Mouse (Mus musculus) MEL (cell line): ENCODE results near the gene 1190005I06Rik. TPM values are rescaled to one million over a fixed set of nuclear protein-coding genes. Genes with fewer than 3 reads are reported as not detected.

ENCODE experiments used
- DNase-seq: peaks from one replicate; pipeline ENCODE4 v3.0.0; 2011; ENCODE audit warnings: low read depth, low spot score
- H3K27ac ChIP-seq: 2 replicates; pipeline ENCODE4 v1.5.1; 2012; ENCODE audit warnings: low read depth, mild to moderate bottlenecking, control low read depth, low read length, moderate library complexity; ENCODE audit not compliant: control insufficient read depth
- H3K27me3 ChIP-seq, 2 experiments: fragments of 150-350 bp in 1 of 2; sonication (generic) in 1 of 2; 2 replicates each; pipeline ENCODE4 v1.6.1; 2012; ENCODE audit warnings: low read length in 2 of 2, mild to moderate bottlenecking in 2 of 2, improper control_type of control experiment in 1 of 2, moderate library complexity in 1 of 2; ENCODE audit not compliant: insufficient read depth in 2 of 2, control insufficient read depth in 1 of 2
- H3K36me3 ChIP-seq, 2 experiments: 2 replicates each; pipeline ENCODE4 v1.6.1; 2012 to 2014; ENCODE audit warnings: low read length in 2 of 2, improper control_type of control experiment in 1 of 2, inconsistent platforms in 1 of 2, mild to moderate bottlenecking in 1 of 2; ENCODE audit not compliant: insufficient read depth in 2 of 2, control insufficient read depth in 1 of 2
- H3K4me1 ChIP-seq, 2 experiments: fragments of 150-350 bp in 1 of 2; sonication (generic) in 1 of 2; 2 replicates each; pipeline ENCODE4 v1.6.1; 2012; ENCODE audit warnings: low read length in 2 of 2, improper control_type of control experiment in 1 of 2, mild to moderate bottlenecking in 1 of 2; ENCODE audit not compliant: insufficient read depth in 2 of 2, control insufficient read depth in 1 of 2
- H3K4me3 ChIP-seq, 2 experiments: fragments of 150-350 bp in 1 of 2; sonication (generic) in 1 of 2; 2 replicates each; pipeline ENCODE4 v1.5.1; 2012; ENCODE audit warnings: low read depth in 2 of 2, low read length in 2 of 2, mild to moderate bottlenecking in 2 of 2, moderate library complexity in 2 of 2, control low read depth in 1 of 2, improper control_type of control experiment in 1 of 2; ENCODE audit not compliant: control insufficient read depth in 1 of 2, insufficient read depth in 1 of 2
- H3K79me2 ChIP-seq: 2 replicates; pipeline ENCODE4 v1.6.1; 2012; ENCODE audit warnings: mild to moderate bottlenecking, low read length, moderate library complexity; ENCODE audit not compliant: control insufficient read depth, poor library complexity, insufficient read depth
- H3K9ac ChIP-seq: 2 replicates; pipeline ENCODE4 v1.6.1; 2012; ENCODE audit warnings: low read depth, mild to moderate bottlenecking, control low read depth, low read length, moderate library complexity; ENCODE audit not compliant: control insufficient read depth, poor library complexity, severe bottlenecking
- H3K9me3 ChIP-seq: fragments of 150-350 bp; sonication (generic); replicated peaks from 2 replicates; pipeline ENCODE4 v1.6.1; 2012; ENCODE audit warnings: mild to moderate bottlenecking, low read length, improper control_type of control experiment, moderate library complexity; ENCODE audit not compliant: insufficient read depth
- BHLHE40 ChIP-seq: IDR thresholded peaks from 2 replicates; pipeline ENCODE4 v1.6.1; 2012; ENCODE audit warnings: low read depth, mild to moderate bottlenecking, inconsistent platforms, low read length, improper control_type of control experiment, borderline replicate concordance
- CTCF ChIP-seq, 3 experiments: IDR thresholded peaks in 2 of 3; conservative IDR thresholded peaks in 1 of 3; 2 replicates each; pipeline ENCODE4 v1.5.1; 2011 to 2012; ENCODE audit warnings: low read length in 3 of 3, low read depth in 2 of 3, mild to moderate bottlenecking in 2 of 3, improper control_type of control experiment in 1 of 3, inconsistent platforms in 1 of 3, mixed read lengths in 1 of 3, moderate library complexity in 1 of 3; ENCODE audit not compliant: control insufficient read depth in 1 of 3, insufficient read depth in 1 of 3, poor library complexity in 1 of 3, severe bottlenecking in 1 of 3
- ELF1 ChIP-seq: IDR thresholded peaks from 2 replicates; pipeline ENCODE4 v1.6.1; 2014; ENCODE audit warnings: low read depth, mild to moderate bottlenecking, inconsistent platforms, low read length, improper control_type of control experiment, moderate library complexity
- EP300 ChIP-seq, 2 experiments: IDR thresholded peaks; 2 replicates each; pipeline ENCODE4 v1.6.1; 2011; ENCODE audit warnings: improper control_type of control experiment in 2 of 2, low read length in 2 of 2, low read depth in 1 of 2, mild to moderate bottlenecking in 1 of 2
- ETS1 ChIP-seq: IDR thresholded peaks from 2 replicates; pipeline ENCODE4 v1.6.1; 2012; ENCODE audit warnings: low read depth, mild to moderate bottlenecking, inconsistent platforms, low read length, improper control_type of control experiment, moderate library complexity
- GABPA ChIP-seq: IDR thresholded peaks from 2 replicates; pipeline ENCODE4 v1.6.1; 2012; ENCODE audit warnings: low read depth, mild to moderate bottlenecking, inconsistent platforms, low read length, improper control_type of control experiment, moderate library complexity
- GATA1 ChIP-seq: IDR thresholded peaks from 2 replicates; pipeline ENCODE4 v1.6.1; 2011; ENCODE audit warnings: low read depth, low read length, improper control_type of control experiment
- HCFC1 ChIP-seq: IDR thresholded peaks from 2 replicates; pipeline ENCODE4 v1.6.1; 2012; ENCODE audit warnings: low read depth, mild to moderate bottlenecking, inconsistent platforms, low read length, improper control_type of control experiment, moderate library complexity
- JUND ChIP-seq: IDR thresholded peaks from 2 replicates; pipeline ENCODE4 v1.6.1; 2011; ENCODE audit warnings: low read depth, mild to moderate bottlenecking, improper control_type of control experiment, low read length
- MAFK ChIP-seq: IDR thresholded peaks from 2 replicates; pipeline ENCODE4 v1.6.1; 2011; ENCODE audit warnings: low read depth, mild to moderate bottlenecking, low read length, improper control_type of control experiment, borderline replicate concordance
- MAX ChIP-seq: IDR thresholded peaks from 2 replicates; pipeline ENCODE4 v1.6.1; 2011; ENCODE audit warnings: low read length, improper control_type of control experiment
- MXI1 ChIP-seq: IDR thresholded peaks from 2 replicates; pipeline ENCODE4 v1.6.1; 2011; ENCODE audit warnings: mild to moderate bottlenecking, low read depth, low read length, improper control_type of control experiment
- MYC ChIP-seq: IDR thresholded peaks from 2 replicates; pipeline ENCODE4 v1.6.1; 2011; ENCODE audit warnings: low read depth, mild to moderate bottlenecking, low read length, improper control_type of control experiment, moderate library complexity
- NRF1 ChIP-seq: IDR thresholded peaks from 2 replicates; pipeline ENCODE4 v1.6.1; 2014; ENCODE audit warnings: low read depth, mild to moderate bottlenecking, inconsistent platforms, low read length, improper control_type of control experiment, moderate library complexity; ENCODE audit not compliant: poor library complexity, insufficient read depth, severe bottlenecking
- RCOR1 ChIP-seq: IDR thresholded peaks from 2 replicates; pipeline ENCODE4 v1.6.1; 2012; ENCODE audit warnings: low read depth, mild to moderate bottlenecking, inconsistent platforms, low read length, improper control_type of control experiment
- SIN3A ChIP-seq: IDR thresholded peaks from 2 replicates; pipeline ENCODE4 v1.6.1; 2012; ENCODE audit warnings: low read length, improper control_type of control experiment, inconsistent platforms
- SMC3 ChIP-seq: IDR thresholded peaks from 2 replicates; pipeline ENCODE4 v1.6.1; 2011; ENCODE audit warnings: low read depth, low read length, improper control_type of control experiment
- TAL1 ChIP-seq: IDR thresholded peaks from 2 replicates; pipeline ENCODE4 v1.6.1; 2012; ENCODE audit warnings: mild to moderate bottlenecking, inconsistent platforms, low read length, moderate library complexity, mixed read lengths
- TBP ChIP-seq: IDR thresholded peaks from 2 replicates; pipeline ENCODE4 v1.8.0; 2011; ENCODE audit warnings: low read depth, low read length, improper control_type of control experiment
- TCF12 ChIP-seq: IDR thresholded peaks from 2 replicates; pipeline ENCODE4 v1.6.1; 2014; ENCODE audit warnings: low read depth, mild to moderate bottlenecking, inconsistent platforms, low read length, improper control_type of control experiment, moderate library complexity
- USF1 ChIP-seq: IDR thresholded peaks from 2 replicates; pipeline ENCODE4 v1.6.1; 2014; ENCODE audit warnings: low read depth, mild to moderate bottlenecking, inconsistent platforms, low read length, improper control_type of control experiment, moderate library complexity
- ZC3H11A ChIP-seq: IDR thresholded peaks from 2 replicates; pipeline ENCODE4 v1.6.1; 2012; ENCODE audit warnings: low read depth, mild to moderate bottlenecking, inconsistent platforms, low read length, improper control_type of control experiment
- ZKSCAN1 ChIP-seq: IDR thresholded peaks from 2 replicates; pipeline ENCODE4 v1.6.1; 2012; ENCODE audit warnings: low read depth, mild to moderate bottlenecking, inconsistent platforms, low read length, improper control_type of control experiment, moderate library complexity
- polyA plus RNA-seq, 2 experiments: library from polyadenylated mRNA; stranded (reverse) in 1 of 2; unstranded in 1 of 2; fragments of >175 nt in 1 of 2; fragments of >200 nt in 1 of 2; gene quantifications; 2 replicates each; pipeline versions ENCODE4 v1.2.1 to v1.2.4; 2012; ENCODE audit warnings: low replicate concordance in 2 of 2, low read depth in 1 of 2; ENCODE audit not compliant: insufficient read length in 2 of 2, insufficient read depth in 1 of 2, missing spikeins in 1 of 2
- total RNA-seq: library from RNA; depleted of rRNA; stranded (reverse); fragments of 300-350 nt; gene quantifications from 2 replicates; pipeline ENCODE4 v1.2.3, GENCODE M21; 2012

The 1190005I06Rik gene
- total and polyA plus RNA-seq, 3 experiments: 2.1 to 2.3 TPM; not detected in 1

DNA sequence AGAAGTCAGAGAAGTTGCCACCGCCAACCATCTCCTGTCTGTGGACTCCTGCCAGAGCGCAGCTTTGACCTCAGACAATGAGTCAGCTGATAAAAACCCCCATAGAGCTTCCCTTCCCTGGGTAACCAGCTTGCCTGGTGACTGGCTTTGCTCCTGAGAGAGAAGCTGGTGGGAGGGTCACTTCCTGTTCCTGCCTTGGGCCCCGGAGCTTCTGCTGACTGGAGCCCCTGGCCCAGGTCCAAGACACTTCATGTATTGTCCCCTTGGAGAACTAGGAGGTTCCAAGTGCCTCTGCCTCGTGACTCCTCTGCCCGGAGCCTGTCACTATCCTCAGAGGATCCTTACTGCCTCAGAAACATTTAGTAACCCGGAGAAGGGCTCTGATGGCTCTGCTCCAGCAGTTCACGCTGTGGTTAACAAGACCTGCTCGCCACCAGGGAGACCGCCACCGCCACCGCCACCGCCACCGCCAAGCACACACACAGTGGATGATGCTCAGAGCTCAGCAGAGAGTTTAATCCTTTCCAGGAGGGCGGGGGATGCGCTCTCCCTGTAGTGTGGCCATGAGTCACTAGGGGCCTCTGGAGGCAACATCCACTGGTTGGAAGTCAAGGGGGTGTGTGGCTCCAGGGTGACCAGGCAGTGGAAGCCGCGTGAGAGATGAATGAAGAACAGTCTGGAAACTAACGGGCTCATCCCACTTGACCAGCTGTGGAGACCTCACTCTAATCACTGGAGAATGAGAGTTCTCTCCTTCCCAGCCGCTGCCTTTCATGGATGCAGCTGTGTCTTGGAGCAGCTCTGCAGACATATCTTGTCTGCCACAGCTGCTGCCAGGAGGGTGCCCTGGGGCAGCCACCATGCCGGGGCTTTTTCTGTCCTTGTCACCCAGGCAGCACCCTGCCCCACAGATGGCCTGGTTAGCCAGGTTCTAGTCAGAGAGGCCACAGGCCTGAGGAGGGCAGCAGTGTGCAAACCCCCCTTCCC lies 83.3 kb downstream of the 1190005I06Rik start:
- Histone ChIP-seq H3K4me3 (no peak overlapping the region), H3K36me3 (peaks cover 11 to 26% of the 10 kb centered on the region in 2 experiments; a peak in 3 of 4 replicates), H3K79me2 (peaks cover 13% of the 10 kb centered on the region), H3K9ac (no peak overlapping the region), H3K27ac (peak overlapping the region; percentile 41), H3K27me3 (no peaks in the 10 kb centered on the region), H3K4me1 (peaks cover 3 to 33% of the 10 kb centered on the region in 2 experiments; a peak in 3 of 4 replicates), H3K9me3 (no peaks in the 10 kb centered on the region)
- DNase-seq: peak; percentile 98
- TF ChIP-seq MYC: peak; percentile 77
- TF ChIP-seq NRF1: no peak
- no peak for TF ChIP-seq ZKSCAN1
- peak; percentile 33; the same call in 1 of the 2 replicates for TF ChIP-seq TAL1
- peak; percentile 57 for TF ChIP-seq GATA1
- TF ChIP-seq ZC3H11A: no peak
- TF ChIP-seq BHLHE40: peak; percentile 19; the same call in 1 of the 2 replicates
- peak; percentile 98 for TF ChIP-seq ETS1
- peak; percentile 77 to 83 for TF ChIP-seq EP300 (IDR thresholded peaks at IDR 0.05; ENCODE audit: low read depth in 1 of 2, low read length in 2 of 2)
- peak; percentile 81 for TF ChIP-seq MXI1
- TF ChIP-seq GABPA: no peak
- peak; percentile 72 for TF ChIP-seq USF1
- TF ChIP-seq CTCF (IDR thresholded peaks at IDR 0.05 in 2 of 3, conservative IDR thresholded peaks at IDR 0.05 in 1 of 3; ENCODE audit: control insufficient read depth in 1 of 3, insufficient read depth in 1 of 3, low read depth in 2 of 3, low read length in 3 of 3, poor library complexity in 1 of 3, severe bottlenecking in 1 of 3): peak in 1 of 3 experiments; percentile 16; a peak in 1 of 6 replicates
- peak; percentile 25 for TF ChIP-seq SMC3
- TF ChIP-seq MAFK: peak; percentile 11; the same call in 1 of the 2 replicates
- TF ChIP-seq TCF12: 0 out of 2 replicates have a peak, but pooled peaks have one; percentile 35
- no peak for TF ChIP-seq JUND
- TF ChIP-seq ELF1: peak; percentile 81
- TF ChIP-seq SIN3A: peak; percentile 95
- TF ChIP-seq HCFC1: peak; percentile 41; the same call in 1 of the 2 replicates
- TF ChIP-seq RCOR1: peak; percentile 87
- TF ChIP-seq TBP: peak; percentile 59
- peak; percentile 40; the same call in 1 of the 2 replicates for TF ChIP-seq MAX
